Mouse (Mus musculus): ENCODE data around the gene Gdpd2. TPM values are rescaled to one million over a fixed set of nuclear protein-coding genes. Genes with fewer than 3 reads are reported as not detected.

Gdpd2 gene
- not detected in 2 replicates for polyA plus RNA-seq (2012; ENCODE audit: insufficient read depth, insufficient read length, missing spikeins)

DNA sequence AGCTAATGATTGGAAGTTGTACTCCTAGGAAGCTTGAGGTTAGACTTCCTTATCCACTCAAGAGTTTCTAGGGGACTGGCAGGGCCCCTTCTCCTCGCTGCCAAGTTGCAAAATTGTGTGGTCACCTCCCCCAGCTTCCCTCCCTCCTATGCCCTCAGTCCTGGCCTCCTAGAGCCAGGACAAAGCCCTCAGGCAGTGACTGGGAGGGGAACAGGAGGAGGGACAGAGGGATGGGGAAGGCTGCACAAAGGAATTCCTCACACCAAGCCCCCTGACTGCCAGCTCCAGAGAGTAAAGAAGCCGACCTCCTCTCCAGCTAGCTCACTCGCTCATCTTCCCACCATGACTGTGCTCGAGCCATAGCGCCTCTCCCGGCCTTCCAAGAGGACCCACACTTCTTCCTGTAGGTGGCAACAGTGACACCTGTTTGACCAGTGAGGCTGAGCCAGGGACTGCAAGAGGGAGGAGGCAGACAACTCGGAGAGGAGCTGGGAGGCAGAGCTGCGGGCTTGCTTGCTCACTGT is at the start of gene Gdpd2:
Gdpd2 (plus strand) TSS at position 209 of the 524 bp plus-strand sequence.
- H3K27ac ChIP-seq (replicated peaks; ENCODE audit: low read depth, low read length) = no peak within 1 kb of the TSS
- peaks cover 3% of the 10 kb centered on the region; the same call in 1 of the 2 replicates for H3K4me1 ChIP-seq (ENCODE audit: control insufficient read depth, insufficient read depth, insufficient read length, low read length)
- H3K4me3 ChIP-seq (ENCODE audit: insufficient read depth, low read depth, low read length) = no peak within 1 kb of the TSS

DNA sequence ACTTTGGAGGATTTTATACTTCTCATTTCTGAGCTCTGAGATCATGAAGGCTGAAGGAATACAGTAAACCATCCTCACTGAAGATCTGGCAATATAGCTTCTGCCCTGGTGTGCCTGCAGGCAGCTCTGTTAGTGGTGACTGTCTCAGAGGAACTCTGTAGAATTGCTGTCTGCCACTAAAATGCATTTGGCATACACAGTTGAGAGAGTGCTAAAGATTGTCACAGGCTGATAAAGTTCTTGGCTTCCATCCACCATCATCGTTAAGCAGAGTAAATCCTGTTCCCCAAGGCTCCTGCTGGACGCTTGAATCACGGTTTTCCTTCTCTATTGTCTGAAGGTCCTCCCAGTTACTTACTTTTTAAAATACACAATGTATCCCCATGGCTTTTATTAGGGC is 43.1 kb upstream of the Gdpd2 start:
- no peaks in the 10 kb centered on the region for H3K4me1 ChIP-seq (ENCODE audit: control insufficient read depth, insufficient read depth, insufficient read length, low read length)
- no peak overlapping the region for H3K27ac ChIP-seq (replicated peaks; ENCODE audit: low read depth, low read length)
- H3K4me3 ChIP-seq (ENCODE audit: insufficient read depth, low read depth, low read length) = no peak overlapping the region

DNA sequence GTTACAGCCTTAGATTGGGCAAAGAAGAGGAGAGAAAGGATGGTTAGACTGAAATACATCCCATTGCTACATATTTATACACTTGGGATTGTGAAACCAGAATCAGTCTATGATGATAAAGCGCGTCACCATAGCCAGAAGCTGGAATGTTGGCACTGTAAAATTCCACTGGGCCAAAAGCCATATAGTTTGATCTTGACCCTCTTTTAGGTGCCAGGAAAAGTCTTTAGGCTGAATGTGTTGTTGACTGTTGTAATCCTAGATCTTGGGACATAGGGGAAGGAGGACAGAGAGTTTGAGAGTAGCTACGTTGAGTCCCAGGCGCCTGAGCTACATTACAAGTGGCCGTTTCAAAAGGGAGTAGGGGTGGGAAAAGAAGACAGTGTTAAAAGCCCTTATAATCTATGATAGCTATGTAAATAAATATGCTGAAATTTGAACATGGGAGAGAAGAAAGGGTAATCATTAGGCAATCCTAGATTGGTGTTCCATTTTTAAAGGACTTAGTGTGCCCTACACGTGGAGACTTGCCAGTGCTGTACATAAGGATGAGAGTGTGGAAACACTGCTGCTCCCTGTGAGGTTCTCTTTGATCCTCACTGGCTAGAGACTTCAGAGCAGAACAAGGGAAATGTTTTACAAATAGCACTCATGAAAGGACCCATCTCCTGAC is 42.2 kb upstream of the Gdpd2 start:
- H3K4me1 ChIP-seq (ENCODE audit: control insufficient read depth, insufficient read depth, insufficient read length, low read length) = no peaks in the 10 kb centered on the region
- H3K4me3 ChIP-seq (ENCODE audit: insufficient read depth, low read depth, low read length) = no peak overlapping the region
- no peak overlapping the region for H3K27ac ChIP-seq (replicated peaks; ENCODE audit: low read depth, low read length)

DNA sequence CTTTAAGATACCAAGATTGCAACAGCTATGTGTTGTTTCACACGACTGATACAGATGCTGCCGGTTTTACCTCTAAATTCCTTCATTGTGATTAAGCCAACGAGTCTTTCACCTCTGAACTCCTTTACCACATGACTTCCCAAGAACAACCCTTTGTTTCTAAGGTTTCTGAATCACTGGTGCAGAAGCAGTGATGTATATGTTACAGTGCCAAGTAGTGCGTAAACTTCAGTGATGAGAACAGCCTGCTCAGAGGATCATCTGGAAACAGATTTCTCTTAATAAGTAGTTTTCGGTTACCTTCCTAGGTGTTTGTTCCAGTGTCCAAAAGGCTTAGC is 41.7 kb upstream of the Gdpd2 start:
- Histone ChIP-seq H3K4me1 (ENCODE audit: control insufficient read depth, insufficient read depth, insufficient read length, low read length) (no peaks in the 10 kb centered on the region), H3K27ac (replicated peaks; ENCODE audit: low read depth, low read length) (no peak overlapping the region), H3K4me3 (ENCODE audit: insufficient read depth, low read depth, low read length) (no peak overlapping the region)

DNA sequence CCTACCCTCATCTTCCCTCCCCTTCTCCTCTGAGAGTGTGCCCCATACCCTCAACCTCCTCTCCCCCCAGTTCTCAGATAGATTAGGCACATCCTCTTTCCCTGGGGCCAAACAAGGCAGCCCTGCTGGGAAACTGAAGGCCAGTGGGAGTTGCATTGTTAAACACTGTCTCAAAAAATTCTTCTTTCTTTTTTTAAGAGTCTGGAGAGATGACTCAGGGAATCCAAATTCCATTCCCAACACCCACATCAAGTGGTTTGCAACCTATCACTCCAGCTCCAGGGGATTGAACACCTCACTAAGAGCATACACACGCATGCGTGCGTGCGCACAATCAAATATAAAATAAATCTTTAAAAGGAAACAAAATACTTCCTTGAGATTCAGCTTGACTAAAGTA is 32.9 kb upstream of the Gdpd2 start:
- H3K27ac ChIP-seq (replicated peaks; ENCODE audit: low read depth, low read length) = no peak overlapping the region
- no peak overlapping the region for H3K4me3 ChIP-seq (ENCODE audit: insufficient read depth, low read depth, low read length)
- no peaks in the 10 kb centered on the region for H3K4me1 ChIP-seq (ENCODE audit: control insufficient read depth, insufficient read depth, insufficient read length, low read length)

DNA sequence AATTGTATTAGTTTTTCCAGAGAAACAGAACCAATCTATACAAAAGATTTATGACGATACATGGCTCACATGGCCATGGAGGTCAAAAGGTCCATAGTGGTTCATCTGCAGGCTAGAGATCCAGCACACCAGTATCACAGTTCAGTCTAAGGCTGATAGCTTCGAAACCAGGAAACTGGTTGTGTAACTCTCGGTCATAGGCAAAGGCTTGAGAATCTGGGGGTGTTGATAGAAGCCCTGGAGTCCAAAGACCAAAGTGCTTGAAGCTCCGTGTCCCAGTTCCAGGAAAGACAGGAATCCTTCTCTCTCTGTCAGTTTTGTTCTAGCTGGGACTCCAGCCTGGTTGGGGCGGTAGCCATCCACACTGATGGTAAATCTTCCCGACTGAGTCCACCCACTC is 21.6 kb upstream of the Gdpd2 start:
- Histone ChIP-seq H3K4me3 (ENCODE audit: insufficient read depth, low read depth, low read length) (no peak overlapping the region), H3K4me1 (ENCODE audit: control insufficient read depth, insufficient read depth, insufficient read length, low read length) (no peaks in the 10 kb centered on the region), H3K27ac (replicated peaks; ENCODE audit: low read depth, low read length) (no peak overlapping the region)

DNA sequence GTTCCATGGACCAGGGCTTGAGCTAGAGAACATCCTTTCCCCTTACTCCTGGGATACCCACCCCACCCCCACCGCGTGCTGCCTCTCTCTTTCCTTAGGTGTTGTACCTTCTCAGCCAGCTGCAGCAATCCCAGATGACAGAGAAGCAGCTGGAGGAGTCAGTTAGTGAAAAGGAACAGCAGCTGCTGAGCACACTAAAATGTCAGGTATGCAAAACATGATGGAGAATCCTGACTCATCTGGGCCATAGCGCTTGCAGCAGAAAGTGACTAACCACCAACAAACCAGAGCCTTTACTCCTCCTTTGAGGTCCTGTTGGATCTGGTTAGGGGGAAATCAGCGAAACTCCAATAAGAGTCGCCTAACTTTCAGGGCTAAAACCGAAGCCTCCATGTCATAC is 13.5 kb upstream of the Gdpd2 start:
- no peaks in the 10 kb centered on the region for H3K4me1 ChIP-seq (ENCODE audit: control insufficient read depth, insufficient read depth, insufficient read length, low read length)
- H3K27ac ChIP-seq (replicated peaks; ENCODE audit: low read depth, low read length) = no peak overlapping the region
- H3K4me3 ChIP-seq (ENCODE audit: insufficient read depth, low read depth, low read length) = no peak overlapping the region

DNA sequence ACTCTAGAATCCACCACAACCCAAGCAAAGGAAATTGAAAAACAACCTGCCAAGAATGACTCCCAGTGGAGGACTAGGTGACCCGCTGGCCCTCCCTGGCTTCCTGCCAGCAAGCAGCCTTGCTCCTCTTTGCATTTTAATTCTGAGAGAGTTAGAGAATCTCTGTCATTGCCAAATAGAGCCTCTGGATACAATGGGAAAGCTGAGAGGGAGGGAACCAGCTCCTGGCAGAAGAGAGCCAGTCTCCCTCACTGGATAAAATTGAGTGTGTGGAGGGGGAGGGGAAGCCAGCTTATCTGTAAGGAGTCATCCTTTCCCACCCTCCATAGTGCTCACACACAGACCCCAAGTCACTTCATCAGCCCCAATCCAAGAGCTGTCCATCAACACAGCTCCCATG is 726 bp upstream of the Gdpd2 start:
- Histone ChIP-seq H3K4me1 (ENCODE audit: control insufficient read depth, insufficient read depth, insufficient read length, low read length) (peaks cover 3% of the 10 kb centered on the region; the same call in 1 of the 2 replicates), H3K4me3 (ENCODE audit: insufficient read depth, low read depth, low read length) (no peak overlapping the region), H3K27ac (replicated peaks; ENCODE audit: low read depth, low read length) (no peak overlapping the region)

DNA sequence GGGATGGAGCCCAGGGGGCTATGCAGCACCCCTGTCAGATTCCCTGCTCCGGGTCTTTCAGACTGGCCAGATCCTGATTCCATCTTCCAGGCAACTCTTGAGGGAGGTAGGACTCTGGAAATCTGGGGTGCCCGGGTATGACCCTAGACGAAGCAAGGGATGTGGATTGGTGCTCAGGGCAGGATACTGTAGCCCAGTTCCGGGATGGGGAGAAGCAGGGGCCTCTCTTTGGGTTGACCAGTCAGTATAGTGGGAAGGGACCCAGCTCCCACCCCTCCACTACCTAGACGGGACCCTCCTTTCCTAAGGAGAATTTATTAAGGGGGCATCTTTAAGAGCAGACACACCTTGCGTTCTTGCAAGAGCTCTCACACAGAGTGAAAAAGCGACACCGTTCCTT is 593 bp downstream of the Gdpd2 start:
- Histone ChIP-seq H3K4me1 (ENCODE audit: control insufficient read depth, insufficient read depth, insufficient read length, low read length) (peaks cover 3% of the 10 kb centered on the region; the same call in 1 of the 2 replicates), H3K27ac (replicated peaks; ENCODE audit: low read depth, low read length) (no peak overlapping the region), H3K4me3 (ENCODE audit: insufficient read depth, low read depth, low read length) (no peak overlapping the region)

DNA sequence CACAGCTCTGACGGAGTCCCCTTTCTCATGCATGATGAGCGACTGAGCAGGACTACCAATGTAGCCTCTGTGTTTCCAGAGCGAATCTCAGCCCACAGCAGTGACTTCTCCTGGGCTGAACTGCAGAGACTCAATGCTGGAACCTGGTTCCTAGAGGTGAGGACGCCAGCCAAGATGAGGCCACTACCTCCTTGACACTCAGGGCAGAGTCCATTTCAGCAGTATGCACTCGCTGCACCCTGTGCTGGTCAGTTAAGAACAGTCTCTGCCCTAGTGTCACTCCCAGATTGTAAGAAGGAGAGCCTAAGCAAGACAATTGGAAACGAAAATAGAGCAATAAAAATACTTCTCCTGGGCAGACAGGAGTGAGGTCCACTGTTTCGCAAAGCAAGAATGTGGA is 4.7 kb downstream of the Gdpd2 start:
- no peak overlapping the region for H3K4me3 ChIP-seq (ENCODE audit: insufficient read depth, low read depth, low read length)
- peaks cover 3% of the 10 kb centered on the region; the same call in 1 of the 2 replicates for H3K4me1 ChIP-seq (ENCODE audit: control insufficient read depth, insufficient read depth, insufficient read length, low read length)
- no peak overlapping the region for H3K27ac ChIP-seq (replicated peaks; ENCODE audit: low read depth, low read length)

DNA sequence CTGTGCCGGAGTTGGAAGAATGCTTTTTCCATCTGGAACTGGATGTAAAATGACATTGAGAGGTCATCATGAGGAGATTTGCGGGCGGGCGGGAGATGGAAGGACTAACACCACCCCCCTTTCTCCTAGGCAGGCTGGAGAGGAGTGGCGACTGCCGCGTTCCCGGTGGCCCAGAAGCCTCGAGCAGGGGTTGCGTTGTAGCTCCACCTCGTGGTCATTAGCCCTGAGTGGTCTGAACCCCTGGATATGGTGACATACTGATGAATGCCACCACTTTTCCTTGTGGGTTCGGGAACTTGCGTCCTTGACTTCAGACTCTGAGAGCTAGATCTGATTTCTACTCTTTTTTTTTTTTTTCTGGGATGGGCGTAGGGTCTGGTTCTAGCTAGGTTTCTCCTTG is 9.2 kb downstream of the Gdpd2 start:
- Histone ChIP-seq H3K4me1 (ENCODE audit: control insufficient read depth, insufficient read depth, insufficient read length, low read length) (no peaks in the 10 kb centered on the region), H3K27ac (replicated peaks; ENCODE audit: low read depth, low read length) (no peak overlapping the region), H3K4me3 (ENCODE audit: insufficient read depth, low read depth, low read length) (peak overlapping the region; percentile 18; the same call in 1 of the 2 replicates)

DNA sequence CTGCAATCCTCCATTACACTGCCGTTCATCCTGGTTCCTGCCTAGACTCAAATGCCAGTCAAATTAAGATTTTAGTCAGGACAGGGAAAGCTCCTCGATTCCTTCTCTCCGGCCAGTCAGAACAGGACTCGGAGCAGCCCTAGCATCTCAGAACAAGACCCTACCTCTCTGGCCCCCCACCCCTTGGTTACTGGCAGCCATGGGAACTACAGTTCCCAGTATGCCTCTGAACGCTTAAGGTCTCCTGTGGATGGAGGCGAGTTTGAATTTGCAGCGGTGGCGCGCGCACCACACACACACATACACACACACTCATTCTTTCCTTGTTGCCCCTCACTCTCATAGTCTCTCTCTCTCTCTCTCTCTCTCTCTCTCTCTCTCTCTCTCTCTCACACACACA is 9.8 kb downstream of the Gdpd2 start:
- no peaks in the 10 kb centered on the region for H3K4me1 ChIP-seq (ENCODE audit: control insufficient read depth, insufficient read depth, insufficient read length, low read length)
- no peak overlapping the region for H3K27ac ChIP-seq (replicated peaks; ENCODE audit: low read depth, low read length)
- H3K4me3 ChIP-seq (ENCODE audit: insufficient read depth, low read depth, low read length) = peak overlapping the region; percentile 18; the same call in 1 of the 2 replicates

DNA sequence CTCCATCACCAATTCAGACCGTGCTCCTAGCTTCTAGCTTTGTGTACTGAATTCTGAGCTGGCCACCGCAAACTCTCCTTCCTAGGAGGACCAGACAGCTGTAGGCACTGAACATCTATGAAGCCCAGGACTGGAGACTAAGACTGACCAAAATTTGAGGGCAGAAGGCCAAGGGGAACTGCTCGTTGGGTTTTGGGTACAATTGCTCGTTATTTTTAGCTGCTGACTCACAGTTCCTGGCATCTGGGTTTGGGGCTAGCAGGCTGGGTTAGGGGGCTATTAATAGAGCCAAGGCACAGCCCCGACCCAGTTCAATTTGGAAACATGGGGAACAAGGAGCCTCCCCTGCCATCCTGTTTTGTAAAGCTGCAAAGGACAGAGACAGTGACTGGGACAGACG is 11.1 kb downstream of the Gdpd2 start:
- H3K4me3 ChIP-seq (ENCODE audit: insufficient read depth, low read depth, low read length) = no peak overlapping the region
- no peak overlapping the region for H3K27ac ChIP-seq (replicated peaks; ENCODE audit: low read depth, low read length)

DNA sequence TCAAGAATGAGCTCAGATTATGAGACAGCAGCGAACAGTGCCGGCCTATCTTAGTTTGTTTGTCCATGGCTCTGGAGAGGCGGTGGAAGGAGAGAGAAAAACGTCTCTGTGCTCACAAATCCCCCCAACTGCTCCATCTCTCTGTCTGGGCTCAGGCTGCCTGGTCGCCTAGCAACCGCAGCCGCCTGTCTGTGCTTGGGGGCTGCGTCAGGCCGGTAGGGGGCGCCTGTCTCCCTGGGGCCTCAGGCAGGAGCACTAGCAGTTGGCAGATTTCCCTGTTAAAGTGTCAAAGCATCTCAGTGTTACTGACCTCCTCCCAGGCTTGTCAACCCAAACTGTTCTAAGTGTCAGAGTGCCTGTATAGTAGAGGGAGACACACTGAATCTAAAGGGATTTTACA is 12.3 kb downstream of the Gdpd2 start:
- H3K4me3 ChIP-seq (ENCODE audit: insufficient read depth, low read depth, low read length) = no peak overlapping the region
- H3K4me1 ChIP-seq (ENCODE audit: control insufficient read depth, insufficient read depth, insufficient read length, low read length) = no peaks in the 10 kb centered on the region
- H3K27ac ChIP-seq (replicated peaks; ENCODE audit: low read depth, low read length) = no peak overlapping the region

More for the DNA sequence above, 11.1 kb downstream of the Gdpd2 start:
- H3K4me1 ChIP-seq (ENCODE audit: control insufficient read depth, insufficient read depth, insufficient read length, low read length) = no peaks in the 10 kb centered on the region

DNA sequence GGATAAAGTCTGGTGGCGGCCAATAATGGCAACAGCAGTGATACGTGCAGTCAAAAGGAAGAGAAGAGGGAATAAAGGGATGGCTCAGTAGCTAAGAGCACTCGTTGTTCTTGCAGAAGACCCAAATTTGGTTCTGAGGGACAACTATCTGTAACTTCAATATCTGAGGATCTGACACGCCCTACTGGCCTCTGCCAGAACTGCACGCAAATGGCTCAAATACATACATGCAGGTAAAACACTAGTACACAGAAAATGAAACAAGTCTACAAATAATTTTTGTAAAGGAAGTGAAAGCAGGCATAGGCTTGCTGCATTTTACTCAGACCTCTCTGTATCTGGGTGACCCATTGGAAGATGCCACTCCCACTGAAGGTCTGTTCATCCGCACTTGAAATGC is 36.2 kb downstream of the Gdpd2 start:
- H3K4me3 ChIP-seq (ENCODE audit: insufficient read depth, low read depth, low read length) = no peak overlapping the region
- H3K4me1 ChIP-seq (ENCODE audit: control insufficient read depth, insufficient read depth, insufficient read length, low read length) = no peaks in the 10 kb centered on the region
- no peak overlapping the region for H3K27ac ChIP-seq (replicated peaks; ENCODE audit: low read depth, low read length)

DNA sequence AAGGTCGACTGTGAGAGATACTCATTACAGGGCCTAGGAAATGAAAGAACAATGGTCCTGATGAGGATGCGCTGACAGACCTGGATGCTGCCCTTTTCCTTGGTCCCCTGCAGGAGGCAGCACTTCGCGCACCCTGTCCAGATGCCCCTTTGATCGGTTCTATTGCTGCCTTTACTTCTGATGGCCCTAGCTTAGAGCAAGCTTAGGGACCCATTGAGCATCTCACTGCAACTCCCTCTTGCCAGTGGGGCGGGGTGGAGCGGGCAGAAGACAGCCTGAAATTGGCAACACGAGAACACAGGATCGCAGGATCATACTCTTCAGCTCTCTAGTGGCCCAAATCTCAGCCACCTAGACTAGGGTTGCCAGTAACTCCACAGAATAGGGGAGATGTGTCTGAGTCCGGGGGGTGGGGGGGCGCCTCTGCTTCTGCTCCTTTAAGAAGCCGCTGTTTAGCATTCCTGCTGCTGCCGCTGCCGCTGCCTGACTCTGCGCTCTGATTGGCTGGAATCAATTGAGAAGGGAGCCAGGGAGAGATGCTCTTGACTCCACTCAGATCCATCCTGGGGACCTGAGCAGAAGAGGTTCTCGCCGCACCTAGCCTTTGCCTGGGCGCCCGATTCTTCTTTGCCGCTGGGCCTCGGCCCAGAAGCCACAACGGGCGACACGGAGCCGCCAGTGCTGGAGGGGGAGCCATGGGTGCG is 37.7 kb downstream of the Gdpd2 start, which contains the start of gene Dlg3:
Dlg3 (plus strand) TSS at position 542 of the 704 bp plus-strand sequence.
- Histone ChIP-seq H3K27ac (replicated peaks; ENCODE audit: low read depth, low read length) (no peak within 1 kb of the TSS), H3K4me3 (ENCODE audit: insufficient read depth, low read depth, low read length) (peak within 1 kb of the TSS; percentile 42), H3K4me1 (ENCODE audit: control insufficient read depth, insufficient read depth, insufficient read length, low read length) (no peaks in the 10 kb centered on the region)

All from brown adipose tissue, adult 24 weeks (tissue).